Mouse (Mus musculus): ENCODE measurements around the gene Socs3.

Socs3 gene

DNA sequence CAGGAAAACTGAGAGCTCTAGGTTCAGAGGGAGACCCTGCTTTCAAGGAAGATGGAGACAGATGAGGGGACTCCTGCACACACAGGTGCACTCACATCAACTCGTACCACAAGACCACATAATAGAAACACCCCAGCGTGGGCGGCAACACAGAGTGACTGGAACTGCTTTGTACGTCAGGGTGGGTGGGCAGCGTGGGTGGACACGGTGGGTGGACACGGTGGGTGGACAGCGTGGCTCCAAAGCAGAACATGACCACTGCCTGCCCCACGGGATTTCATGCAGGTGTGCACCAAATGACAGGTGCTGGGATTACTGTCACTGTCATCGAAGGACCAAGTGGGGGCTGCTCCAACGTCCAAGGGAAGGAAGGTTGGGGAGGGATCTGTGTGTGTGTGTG lies 51.3 kb downstream of the Socs3 start:
- DNase-seq, result no peak
